Mouse (Mus musculus) heart, embryonic 11.5 days (tissue): ENCODE results near the gene Erf. TPM values are rescaled to one million over a fixed set of nuclear protein-coding genes. Genes with fewer than 3 reads are reported as not detected.
A peak's percentile ranks its signal among the peaks of the same experiment; 100 is the strongest.

Experiments used
- ATAC-seq: fragments of 200-750 bp; cut with Nextera tagmentation; replicated peaks from 2 replicates; pipeline ENCODE4 v1.8.0; 2017; ENCODE audit warnings: moderate library complexity; ENCODE audit not compliant: insufficient number of reproducible peaks, low FRiP score, low TSS enrichment
- H3K27ac ChIP-seq: fragments of 300-500 bp; sonication (generic); 2 replicates; pipeline ENCODE4 v1.5.1; 2014; ENCODE audit warnings: mild to moderate bottlenecking, low read depth, low read length
- H3K27me3 ChIP-seq: fragments of 300-500 bp; sonication (generic); 2 replicates; pipeline ENCODE4 v1.6.1; 2014; ENCODE audit warnings: mild to moderate bottlenecking, low read length, mixed read lengths; ENCODE audit not compliant: control insufficient read depth, insufficient read depth
- H3K36me3 ChIP-seq: fragments of 300-500 bp; sonication (generic); 2 replicates; pipeline ENCODE4 v1.6.1; 2014; ENCODE audit warnings: mild to moderate bottlenecking, low read length, moderate library complexity, mixed read lengths; ENCODE audit not compliant: control insufficient read depth, insufficient read depth
- H3K4me1 ChIP-seq: fragments of 300-500 bp; sonication (generic); 2 replicates; pipeline ENCODE4 v1.6.1; 2014; ENCODE audit warnings: low read length; ENCODE audit not compliant: control insufficient read depth, insufficient read depth
- H3K4me2 ChIP-seq: fragments of 300-500 bp; sonication (generic); 2 replicates; pipeline ENCODE4 v1.6.1; 2014; ENCODE audit warnings: mild to moderate bottlenecking, moderate library complexity
- H3K4me3 ChIP-seq: fragments of 300-500 bp; sonication (generic); 2 replicates; pipeline ENCODE4 v1.5.1; 2014; ENCODE audit warnings: low read depth, low read length
- H3K9ac ChIP-seq: fragments of 300-500 bp; sonication (generic); 2 replicates; pipeline ENCODE4 v1.6.1; 2014; ENCODE audit warnings: mild to moderate bottlenecking, low read depth, low read length, moderate library complexity
- H3K9me3 ChIP-seq: fragments of 300-500 bp; sonication (generic); replicated peaks from 2 replicates; pipeline ENCODE4 v1.6.1; 2016; ENCODE audit warnings: low read length; ENCODE audit not compliant: control insufficient read depth
- WGBS: fragments of 180-500 bp; shearing (Covaris S2); extraction: QIAGEN DNeasy Blood & Tissue Kit; methylation state at CpG from one replicate; pipeline ENCODE4 v1.1.7; 2014; ENCODE audit not compliant: insufficient replicate concordance; 5-methylcytosine and 5-hydroxymethylcytosine counted together
- polyA plus RNA-seq: library from polyadenylated mRNA; unstranded; fragments of >200 nt; fragmentation: Nextera tagmentation; extraction: Ambion mirVana; gene quantifications from 2 replicates; pipeline ENCODE4 v1.2.1, GENCODE M21; 2014

Gene Erf
- polyA plus RNA-seq, 1 experiment from 2014 or later: 25.0 TPM

DNA sequence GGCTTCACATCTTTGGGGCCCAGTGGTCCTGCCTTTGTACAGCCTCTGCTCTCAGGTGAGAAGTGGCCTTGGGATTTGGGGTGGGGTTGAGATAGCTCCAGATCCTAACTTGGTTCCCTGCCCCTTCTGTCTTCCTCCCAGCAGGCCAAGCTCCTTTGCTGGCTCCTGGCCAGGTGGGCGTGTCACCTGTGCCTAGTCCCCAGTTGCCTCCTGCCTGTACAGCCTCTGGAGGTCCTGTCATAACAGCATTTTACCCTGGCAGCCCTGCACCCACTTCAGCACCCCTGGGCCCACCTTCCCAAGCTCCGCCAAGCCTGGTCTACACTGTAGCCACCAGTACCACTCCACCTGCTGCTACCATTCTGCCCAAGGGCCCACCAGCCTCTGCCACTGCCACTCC is 40.4 kb upstream of the Erf start:
- Histone ChIP-seq H3K27ac (no peak overlapping the region), H3K27me3 (no peaks in the 10 kb centered on the region), H3K4me3 (no peak overlapping the region), H3K36me3 (peaks cover 72% of the 10 kb centered on the region), H3K4me2 (no peak overlapping the region), H3K9ac (no peak overlapping the region), H3K9me3 (no peaks in the 10 kb centered on the region; the same call in 1 of the 2 replicates), H3K4me1 (peaks cover 9% of the 10 kb centered on the region)
- peak; percentile 8; the same call in 1 of the 2 replicates for ATAC-seq
- WGBS: 94% methylated on average over 2 of the region's 2 CpGs

DNA sequence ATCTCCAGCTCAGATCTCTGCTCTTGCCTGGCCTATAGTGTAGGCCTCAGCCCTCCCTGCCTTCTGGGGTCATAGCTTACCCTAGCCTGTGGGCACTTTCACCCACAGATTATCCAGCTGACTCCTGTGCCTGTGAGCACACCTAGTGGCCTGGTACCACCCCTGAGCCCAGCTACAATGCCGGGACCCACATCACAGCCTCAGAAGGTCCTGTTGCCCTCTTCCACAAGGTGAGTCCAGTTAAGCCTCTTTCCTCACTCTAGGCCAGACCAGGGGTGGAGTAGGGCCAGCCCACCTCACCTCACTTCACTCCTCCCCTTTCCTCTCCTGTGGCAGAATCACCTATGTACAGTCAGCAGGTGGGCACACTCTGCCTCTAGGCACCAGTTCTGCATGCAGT is 39.9 kb upstream of the Erf start:
- H3K36me3 ChIP-seq: peaks cover 75% of the 10 kb centered on the region
- no peak for ATAC-seq

DNA sequence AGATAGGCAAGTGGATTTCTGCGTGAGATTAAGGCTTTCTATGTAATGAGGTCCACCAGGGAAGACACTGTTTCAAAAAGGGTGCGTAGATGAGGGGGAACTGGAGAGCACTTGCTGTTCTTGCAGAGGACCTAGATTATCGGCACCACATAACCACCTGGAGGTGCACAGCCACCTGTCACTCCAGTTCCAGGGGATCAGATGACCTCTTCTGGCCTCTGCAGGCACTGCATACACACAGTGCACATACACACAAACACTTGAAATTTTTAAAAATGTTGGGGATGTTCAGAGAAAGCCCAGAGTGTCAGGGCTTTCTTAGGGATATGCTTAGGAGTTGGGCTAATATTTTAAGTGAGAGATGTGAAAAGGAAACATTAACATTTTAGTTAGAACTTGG is 39.4 kb upstream of the Erf start:
- WGBS: 88% methylated on average over 3 of the region's 3 CpGs

More for the DNA sequence above, 39.9 kb upstream of the Erf start:
- Histone ChIP-seq H3K4me1 (peaks cover 9% of the 10 kb centered on the region), H3K4me2 (no peak overlapping the region), H3K27me3 (no peaks in the 10 kb centered on the region), H3K9ac (no peak overlapping the region), H3K4me3 (no peak overlapping the region), H3K9me3 (no peaks in the 10 kb centered on the region; the same call in 1 of the 2 replicates), H3K27ac (no peak overlapping the region)
- WGBS: 92% methylated on average over 1 of the region's 1 CpGs

DNA sequence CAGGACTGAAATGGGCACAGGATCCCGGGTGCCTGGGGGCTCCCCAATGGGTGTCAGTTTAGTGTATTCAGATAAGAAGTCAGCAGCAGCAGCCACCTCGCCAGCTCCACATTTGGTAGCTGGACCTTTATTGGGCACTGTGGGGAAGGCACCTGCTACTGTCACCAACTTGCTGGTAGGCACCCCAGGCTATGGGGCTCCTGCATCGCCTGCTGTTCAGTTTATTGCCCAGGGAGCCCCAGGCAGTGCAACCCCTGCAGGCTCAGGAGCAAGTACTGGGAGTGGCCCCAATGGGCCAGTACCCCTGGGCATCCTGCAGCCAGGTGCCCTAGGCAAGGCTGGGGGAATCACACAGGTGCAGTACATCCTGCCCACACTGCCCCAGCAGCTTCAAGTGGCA is 38.2 kb upstream of the Erf start:
- H3K36me3 ChIP-seq: peaks cover 75% of the 10 kb centered on the region
- H3K9ac ChIP-seq: no peak overlapping the region
- H3K4me1 ChIP-seq: peaks cover 23% of the 10 kb centered on the region
- no peak overlapping the region for H3K27ac ChIP-seq
- H3K27me3 ChIP-seq: no peaks in the 10 kb centered on the region
- no peak overlapping the region for H3K4me2 ChIP-seq
- no peak for ATAC-seq
- WGBS: 87% methylated on average over 3 of the region's 3 CpGs
- H3K4me3 ChIP-seq: no peak overlapping the region
- no peaks in the 10 kb centered on the region; the same call in 1 of the 2 replicates for H3K9me3 ChIP-seq

More for the DNA sequence above, 39.4 kb upstream of the Erf start:
- Histone ChIP-seq H3K4me2 (no peak overlapping the region), H3K9ac (no peak overlapping the region), H3K27me3 (no peaks in the 10 kb centered on the region), H3K36me3 (peaks cover 75% of the 10 kb centered on the region), H3K4me1 (peaks cover 11% of the 10 kb centered on the region), H3K27ac (no peak overlapping the region), H3K4me3 (no peak overlapping the region), H3K9me3 (no peaks in the 10 kb centered on the region; the same call in 1 of the 2 replicates)
- no peak for ATAC-seq

DNA sequence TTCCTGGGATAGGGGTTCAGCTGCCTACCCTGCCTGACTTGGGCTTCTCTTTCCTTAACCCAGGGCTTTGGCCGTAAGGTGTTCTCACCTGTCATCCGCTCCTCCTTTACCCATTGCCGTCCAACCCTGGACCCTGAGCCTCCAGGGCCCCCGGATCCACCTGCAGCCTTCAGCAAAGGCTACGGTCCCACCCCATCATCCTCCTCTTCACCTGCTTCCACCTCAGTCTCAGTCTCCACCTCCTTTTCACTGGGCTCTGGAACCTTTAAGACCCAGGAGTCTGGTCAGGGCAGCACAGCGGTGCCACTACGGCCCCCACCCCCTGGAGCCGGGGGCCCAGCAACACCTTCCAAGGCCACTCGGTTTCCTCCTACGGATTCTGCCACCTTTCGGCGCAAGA is 37.5 kb upstream of the Erf start:
- H3K27ac ChIP-seq: no peak overlapping the region
- WGBS: 93% methylated on average over 12 of the region's 12 CpGs

DNA sequence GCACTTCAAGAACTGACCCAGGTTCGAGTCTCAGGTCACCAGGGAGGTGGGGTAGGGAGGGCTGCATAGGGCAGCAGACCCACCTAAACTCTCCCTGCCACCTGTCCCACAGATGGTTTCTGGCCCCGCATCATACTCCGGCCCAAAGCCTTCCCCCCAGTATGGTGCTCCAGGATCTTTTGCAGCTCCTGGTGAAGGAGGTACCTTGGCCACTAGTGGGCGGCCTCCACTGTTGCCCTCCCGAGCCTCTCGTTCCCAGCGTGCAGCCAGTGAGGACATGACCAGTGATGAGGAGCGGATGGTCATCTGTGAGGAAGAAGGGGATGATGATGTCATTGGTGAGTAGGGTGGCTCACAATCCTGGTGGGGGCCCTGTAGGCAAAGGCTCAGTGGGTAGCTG is 36.4 kb upstream of the Erf start:
- Histone ChIP-seq H3K9ac (no peak overlapping the region), H3K36me3 (peaks cover 61% of the 10 kb centered on the region), H3K4me1 (peaks cover 24% of the 10 kb centered on the region), H3K27me3 (no peaks in the 10 kb centered on the region), H3K27ac (no peak overlapping the region), H3K9me3 (no peaks in the 10 kb centered on the region; the same call in 1 of the 2 replicates), H3K4me2 (no peak overlapping the region), H3K4me3 (no peak overlapping the region)
- 84% methylated on average over 8 of the region's 8 CpGs for WGBS
- no peak for ATAC-seq

More for the DNA sequence above, 37.5 kb upstream of the Erf start:
- ATAC-seq: no peak
- Histone ChIP-seq H3K9ac (no peak overlapping the region), H3K36me3 (peaks cover 71% of the 10 kb centered on the region), H3K4me2 (no peak overlapping the region), H3K4me3 (no peak overlapping the region), H3K4me1 (peaks cover 23% of the 10 kb centered on the region), H3K9me3 (no peaks in the 10 kb centered on the region; the same call in 1 of the 2 replicates), H3K27me3 (no peaks in the 10 kb centered on the region)

DNA sequence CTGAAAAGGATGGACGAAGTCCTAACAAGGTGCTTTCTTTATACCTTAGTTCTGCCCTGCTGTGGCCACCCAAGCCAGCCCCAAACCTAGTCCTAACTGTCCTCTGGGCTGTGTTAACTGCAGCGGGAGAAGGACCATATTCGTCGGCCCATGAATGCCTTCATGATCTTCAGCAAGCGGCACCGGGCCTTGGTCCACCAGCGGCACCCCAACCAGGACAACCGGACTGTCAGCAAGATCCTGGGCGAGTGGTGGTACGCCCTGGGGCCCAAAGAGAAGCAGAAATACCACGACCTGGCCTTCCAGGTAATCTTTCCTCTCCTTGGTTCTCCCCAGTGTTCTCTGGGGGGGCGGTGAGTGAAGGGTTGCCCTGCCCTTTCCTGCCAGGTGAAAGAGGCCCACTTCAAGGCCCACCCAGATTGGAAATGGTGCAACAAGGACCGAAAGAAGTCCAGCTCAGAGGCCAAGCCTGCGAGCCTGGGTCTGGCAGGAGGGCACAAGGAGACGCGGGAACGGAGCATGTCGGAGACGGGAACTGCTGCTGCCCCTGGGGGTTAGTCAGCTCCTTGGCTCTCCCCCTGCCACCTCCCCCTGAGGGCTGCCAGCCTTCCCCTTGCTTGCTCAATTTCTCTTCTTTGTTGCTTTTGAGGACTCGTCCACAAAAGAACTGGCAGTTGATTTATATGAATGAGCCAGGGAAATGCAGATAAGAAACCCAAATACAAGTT is 35.1 kb upstream of the Erf start:
- H3K9me3 ChIP-seq: no peaks in the 10 kb centered on the region; the same call in 1 of the 2 replicates
- H3K4me1 ChIP-seq: peaks cover 35% of the 10 kb centered on the region
- peaks cover 56% of the 10 kb centered on the region for H3K36me3 ChIP-seq
- H3K27me3 ChIP-seq: no peaks in the 10 kb centered on the region
- no peak overlapping the region for H3K4me3 ChIP-seq
- WGBS: 91% methylated on average over 20 of the region's 20 CpGs
- ATAC-seq: no peak
- no peak overlapping the region for H3K9ac ChIP-seq
- no peak overlapping the region for H3K27ac ChIP-seq
- H3K4me2 ChIP-seq: no peak overlapping the region

DNA sequence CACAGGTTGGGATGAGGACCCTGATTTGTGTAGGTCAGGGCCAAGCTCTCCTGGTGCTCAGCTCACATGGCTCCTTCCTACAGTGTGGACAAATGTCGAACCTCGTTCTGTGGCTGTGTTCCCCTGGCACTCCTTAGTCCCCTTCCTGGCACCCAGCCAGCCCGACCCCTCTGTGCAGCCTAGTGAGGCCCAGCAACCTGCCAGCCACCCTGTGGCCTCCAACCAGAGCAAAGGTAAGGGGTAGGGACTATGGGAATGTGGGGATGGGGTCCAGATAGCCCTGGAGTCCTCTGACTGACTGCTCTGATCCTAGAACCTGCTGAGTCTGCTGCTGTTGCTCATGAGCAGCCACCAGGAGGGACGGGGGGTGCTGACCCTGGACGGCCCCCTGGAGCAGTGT is 34.2 kb upstream of the Erf start:
- H3K36me3 ChIP-seq: peaks cover 47% of the 10 kb centered on the region
- peak overlapping the region; percentile 8; the same call in 1 of the 2 replicates for H3K4me3 ChIP-seq
- no peak overlapping the region for H3K4me2 ChIP-seq
- no peaks in the 10 kb centered on the region for H3K27me3 ChIP-seq
- no peak overlapping the region; the same call in 1 of the 2 replicates for H3K9ac ChIP-seq
- 69% methylated on average over 5 of the region's 5 CpGs for WGBS
- H3K9me3 ChIP-seq: no peaks in the 10 kb centered on the region; the same call in 1 of the 2 replicates
- H3K27ac ChIP-seq: no peak overlapping the region
- no peak for ATAC-seq
- H3K4me1 ChIP-seq: peaks cover 41% of the 10 kb centered on the region
